Mouse (Mus musculus) embryonic facial prominence, embryonic 10.5 days (tissue): ENCODE measurements at regions not wholly inside any gene's neighbourhood (a gene's known extent, or its start where the extent isn't known, plus 50 kb on each side); places are given as distances from the start of the nearest gene placed in this dataset. TPM values are rescaled to one million over a fixed set of nuclear protein-coding genes. Genes with fewer than 3 reads are reported as not detected.

Source experiments
- microRNA-seq: library from miRNA; unstranded; fragments of <30 nt; microRNA quantifications from one replicate; pipeline ENCODE4, GENCODE M21; 2017

Small RNA genes in the stretch of these regions (microRNA-seq; reads per million reads assigned to microRNA genes)
- not detected for gene Gm23292
